Mouse (Mus musculus): ENCODE results near the gene Klhdc2.

GRCm38 (mm10) chr12:69299831-69300230 lies 3.4 kb downstream of the Klhdc2 start:
- TF ChIP-seq CTCF (IDR thresholded peaks at IDR 0.05) (no peak), EP300 (IDR thresholded peaks at IDR 0.05; ENCODE audit: insufficient read depth, low read depth, low read length) (no peak), POLR2A (IDR thresholded peaks at IDR 0.05; ENCODE audit: insufficient read depth, low read depth, low read length) (no peak)
